Mouse (Mus musculus): Measurements from ENCODE around the gene Ttyh1.

DNA sequence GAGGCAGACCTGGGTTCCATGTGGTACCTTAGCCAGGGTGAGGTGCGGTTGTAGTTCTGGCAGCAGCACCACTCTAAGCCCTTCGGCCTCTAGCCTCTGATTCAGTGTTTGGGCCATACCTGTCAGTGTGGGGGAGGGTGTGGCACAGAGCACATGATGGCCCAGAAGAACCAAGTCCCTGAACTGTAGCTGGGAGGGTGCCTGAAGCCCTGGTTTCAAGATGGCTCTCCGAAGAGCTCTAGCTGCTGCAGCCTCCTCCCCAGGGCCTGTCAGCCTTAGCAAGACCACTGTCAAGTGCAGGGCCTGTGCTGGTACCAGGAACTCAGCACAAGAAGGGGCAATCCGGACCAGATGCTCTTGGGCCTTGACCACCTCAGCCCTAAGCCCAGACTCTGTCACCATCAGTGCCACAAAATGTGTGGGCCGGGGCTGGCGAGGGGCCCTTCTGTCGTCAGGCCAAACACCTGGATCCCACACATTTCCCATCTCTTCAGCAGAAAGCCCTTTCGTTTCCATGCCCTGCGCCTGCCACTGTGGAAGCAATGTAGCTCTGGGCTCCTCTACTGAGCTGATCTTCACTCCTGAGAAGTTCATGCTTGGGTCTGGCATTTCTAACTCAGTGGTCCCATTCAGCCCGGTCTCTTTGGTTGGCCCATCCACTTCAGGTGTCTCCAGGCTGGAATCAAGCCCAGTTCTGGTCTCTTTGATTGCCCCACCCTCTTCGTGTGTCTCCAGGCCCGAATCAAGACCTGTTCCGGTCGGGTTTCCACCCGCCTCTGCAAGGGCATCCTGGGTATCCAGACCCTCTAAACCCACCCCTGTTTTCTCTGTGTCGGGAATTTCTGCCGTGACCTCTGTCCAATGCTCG, 29.4 kb downstream of the Ttyh1 start:
- TF ChIP-seq CTCF (IDR thresholded peaks at IDR 0.05; ENCODE audit: insufficient read depth, low read length) (no peak), POLR2A (IDR thresholded peaks at IDR 0.05; ENCODE audit: borderline replicate concordance, extremely low read depth, low read depth, low read length) (no peak)
